Mouse (Mus musculus) embryo, embryonic 10 days (tissue): ENCODE results near the gene Tnfsf11.

Source experiments
- DNase-seq: peaks from one replicate; pipeline ENCODE4 v3.0.0-alpha.2; 2015; ENCODE audit warnings: low spot score

Tnfsf11 gene

DNA sequence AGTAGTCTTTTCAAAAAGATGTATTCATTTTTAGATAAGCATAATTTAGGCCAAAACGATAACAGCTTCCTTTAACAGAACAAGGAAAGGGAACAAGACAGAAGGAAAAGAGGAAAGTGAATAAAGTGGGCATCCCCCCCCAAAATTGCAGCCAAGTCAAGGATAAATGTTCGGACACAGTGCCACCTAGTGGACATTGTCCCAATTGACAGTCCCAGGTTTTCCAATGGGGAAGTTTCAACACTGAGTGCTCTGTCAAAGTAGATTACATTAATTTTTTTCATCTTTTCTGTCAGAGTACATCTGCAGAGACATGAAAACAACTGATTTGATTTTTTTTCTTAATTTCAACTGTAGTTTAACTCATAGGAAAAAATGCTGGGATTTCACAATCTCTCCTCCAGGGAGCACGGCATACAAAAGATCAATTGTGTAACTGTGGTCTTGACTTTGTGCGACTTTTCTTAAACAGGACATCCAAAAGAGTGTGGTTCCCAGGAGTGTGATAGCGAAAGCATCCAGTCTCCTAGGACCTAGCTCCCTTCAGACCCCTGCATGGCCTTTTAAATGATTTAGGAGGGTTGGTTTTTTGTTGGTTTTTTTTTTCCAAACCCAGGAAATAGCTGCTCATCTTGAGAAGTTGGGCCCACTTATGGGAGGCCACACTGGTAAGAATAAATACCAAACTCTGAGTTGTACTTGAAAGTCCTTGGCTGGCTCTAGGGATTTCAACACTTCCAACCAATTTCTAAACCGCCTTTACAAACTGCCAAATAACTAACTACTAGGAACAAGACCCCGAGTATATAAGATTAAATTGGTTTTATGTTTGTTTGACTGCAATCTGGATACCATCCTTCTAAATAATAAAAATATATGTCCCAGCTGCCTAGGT lies 19.7 kb downstream of the Tnfsf11 start:
- DNase-seq, result peak; percentile 76

DNA sequence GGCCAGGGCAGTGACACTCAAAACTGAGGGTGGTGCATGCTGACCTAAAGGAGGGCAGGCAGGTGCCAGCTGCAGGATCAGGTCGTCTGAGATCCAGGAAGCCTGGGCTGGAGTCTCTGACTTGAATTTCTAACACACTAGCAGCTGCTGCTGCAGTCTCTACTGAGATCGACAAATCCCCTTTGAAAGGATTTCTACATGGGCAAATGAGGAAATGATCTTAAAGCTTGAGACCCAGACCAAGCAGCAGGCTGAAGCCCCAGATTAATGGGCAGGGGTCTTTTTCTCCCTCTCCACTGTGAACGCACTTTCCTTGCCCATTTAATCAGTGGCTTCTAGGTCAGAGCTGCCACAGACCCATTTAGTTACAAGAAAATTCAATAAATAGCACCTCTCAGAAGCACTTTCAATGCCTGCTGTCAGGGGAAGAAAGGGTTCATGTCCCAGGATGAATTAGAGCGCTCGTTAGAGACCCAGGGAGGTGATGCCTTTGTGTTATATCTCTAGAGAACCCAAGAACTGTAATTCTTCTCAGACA lies 21.8 kb downstream of the Tnfsf11 start:
- DNase-seq, result no peak

DNA sequence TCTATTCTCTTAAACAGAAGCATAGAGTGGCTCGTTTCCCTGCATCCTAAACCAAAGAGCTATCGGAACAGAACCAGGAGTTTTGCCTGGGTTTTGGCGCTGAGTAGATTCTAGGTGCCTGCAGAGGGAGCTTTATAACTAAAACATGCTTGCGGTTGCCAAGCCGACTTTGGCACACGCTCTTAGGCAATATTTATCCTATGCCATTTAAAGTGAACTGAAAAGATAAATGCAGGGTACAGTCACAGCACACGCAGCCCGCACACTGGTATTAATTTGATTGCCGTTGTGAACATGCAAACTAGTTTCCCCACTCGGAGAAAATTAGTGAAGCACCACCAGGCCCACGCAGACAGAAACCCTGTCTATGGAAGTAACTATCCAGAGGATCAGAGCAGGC lies 25.4 kb downstream of the Tnfsf11 start:
- no peak for DNase-seq

GRCm38 (mm10) chr14:78276395-78276930 lies 31.4 kb downstream of the Tnfsf11 start:
- DNase-seq, result no peak

DNA sequence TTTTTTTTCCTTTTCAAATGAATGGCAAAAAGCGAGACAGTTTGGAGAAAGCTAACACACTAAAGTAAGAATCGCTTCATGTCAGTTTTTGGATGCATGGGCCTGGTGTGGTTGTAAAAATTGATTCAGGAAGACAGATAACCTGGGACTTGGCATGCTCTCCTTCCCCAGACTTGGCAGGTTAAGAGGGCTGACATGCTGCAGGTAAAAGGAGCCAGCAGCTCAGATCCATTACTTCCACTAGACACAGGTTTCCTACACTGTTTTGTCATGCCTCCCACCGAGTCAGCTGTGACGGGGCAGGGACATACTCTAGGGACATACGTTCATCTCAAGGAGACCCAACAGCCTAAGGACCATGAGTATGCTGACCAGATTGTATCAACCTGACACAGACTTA lies 33.0 kb downstream of the Tnfsf11 start:
- DNase-seq, result no peak

- DNase-seq, result no peak
Observed at GRCm38 (mm10) chr14:78274146-78274545, 33.7 kb downstream of the Tnfsf11 start.

GRCm38 (mm10) chr14:78273571-78273970 lies 34.3 kb downstream of the Tnfsf11 start:
- DNase-seq, result peak; percentile 60

DNA sequence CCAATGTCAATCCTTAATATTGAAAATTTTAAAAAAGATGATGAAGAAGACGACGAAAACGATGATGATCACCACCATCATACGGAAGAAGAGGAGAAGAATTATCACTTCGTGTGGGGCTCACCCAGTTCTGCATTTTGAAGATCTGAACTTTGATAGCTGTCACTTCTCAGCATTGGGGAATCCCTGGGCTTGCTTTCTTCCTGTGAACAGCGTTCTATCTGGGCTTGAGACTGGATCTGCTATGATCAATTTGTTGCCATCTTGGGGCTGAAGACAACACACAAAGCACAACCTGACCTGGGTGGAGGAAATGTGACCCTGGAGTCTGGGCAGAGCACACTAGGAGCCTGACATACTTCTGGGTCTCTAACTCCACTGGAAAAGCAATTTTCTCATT lies 43.0 kb downstream of the Tnfsf11 start:
- DNase-seq, result no peak

DNA sequence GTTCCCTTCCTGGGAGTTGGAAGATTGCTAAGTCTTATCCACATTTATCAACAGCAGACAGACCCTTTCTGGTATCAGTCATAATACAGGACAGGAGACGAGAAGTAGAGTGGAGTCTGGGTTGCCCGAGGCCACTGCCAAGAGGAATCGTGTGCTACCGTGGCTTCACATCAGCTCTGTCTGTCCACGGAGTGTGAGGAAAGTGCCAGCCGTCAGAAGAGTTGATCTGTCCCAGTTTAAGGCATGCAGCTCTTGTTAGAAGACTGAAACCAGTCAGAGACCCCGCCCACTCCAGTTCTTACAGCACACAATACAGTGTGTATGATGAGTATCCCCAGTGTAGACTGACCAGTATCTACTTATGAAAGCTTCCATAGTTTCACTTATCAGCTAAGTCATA lies 45.2 kb downstream of the Tnfsf11 start:
- DNase-seq, result no peak

DNA sequence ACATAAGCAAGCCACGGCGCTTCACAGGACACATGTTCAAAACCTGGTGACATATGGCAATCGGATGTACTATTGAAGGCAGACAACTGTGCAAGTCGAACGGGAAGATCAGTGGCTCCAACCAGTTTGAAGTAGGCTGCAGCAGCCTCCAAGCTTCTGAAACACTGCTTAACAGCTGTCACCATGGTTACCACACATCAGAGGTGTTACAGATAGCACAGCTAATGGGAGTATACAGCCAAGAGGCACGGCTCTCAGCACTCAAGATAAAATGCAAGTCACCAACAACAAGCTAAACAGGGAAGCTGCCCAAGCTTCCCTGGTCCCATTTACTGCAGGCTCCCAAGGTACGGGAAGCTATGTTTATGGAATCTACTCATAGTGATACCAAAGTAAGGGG lies 46.6 kb downstream of the Tnfsf11 start:
- DNase-seq, result no peak

DNA sequence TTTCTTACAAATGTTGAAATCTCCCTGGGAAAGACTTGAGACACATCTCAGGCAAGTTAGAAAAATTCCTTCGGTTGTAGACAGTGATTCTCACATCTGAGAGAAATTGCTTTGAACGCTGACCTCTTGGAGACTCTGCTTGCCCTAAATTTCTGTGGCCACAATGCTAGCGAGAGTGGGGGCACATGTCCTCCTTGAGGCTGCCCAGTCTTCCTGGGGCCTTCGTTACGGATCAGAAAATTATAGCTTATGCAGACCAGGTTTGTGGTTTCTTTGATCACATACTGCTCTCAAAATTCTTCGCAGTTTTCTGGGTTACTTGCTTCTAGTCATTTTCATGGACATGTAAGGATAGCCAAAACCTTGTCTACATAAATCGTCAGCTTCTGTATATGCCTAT lies 53.8 kb downstream of the Tnfsf11 start:
- no peak for DNase-seq

DNA sequence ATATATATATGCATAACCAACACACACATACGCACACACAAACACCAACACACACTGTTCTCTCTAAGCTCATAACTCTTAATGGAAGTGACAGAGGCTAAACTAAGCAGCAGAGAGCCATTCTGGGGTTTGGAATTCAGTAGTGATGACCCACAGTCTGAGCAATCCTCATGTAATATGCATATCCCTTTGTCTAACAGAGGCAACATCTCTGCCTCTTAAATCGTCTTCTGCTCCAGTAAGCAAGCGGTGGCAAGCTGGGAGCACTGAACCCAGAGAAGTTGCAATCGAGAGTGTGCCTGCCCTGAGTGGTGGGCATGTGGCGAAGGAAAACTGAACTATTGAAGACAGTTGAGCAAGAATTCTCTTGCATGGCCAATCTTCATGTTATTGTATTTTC lies 61.2 kb downstream of the Tnfsf11 start:
- no peak for DNase-seq

- peak; percentile 17 for DNase-seq
Observed at GRCm38 (mm10) chr14:78244811-78245210, 63.0 kb downstream of the Tnfsf11 start.

- no peak for DNase-seq
Observed at GRCm38 (mm10) chr14:78239346-78239745, 68.5 kb downstream of the Tnfsf11 start.

GRCm38 (mm10) chr14:78237238-78237637 lies 70.6 kb downstream of the Tnfsf11 start:
- DNase-seq, result no peak

DNA sequence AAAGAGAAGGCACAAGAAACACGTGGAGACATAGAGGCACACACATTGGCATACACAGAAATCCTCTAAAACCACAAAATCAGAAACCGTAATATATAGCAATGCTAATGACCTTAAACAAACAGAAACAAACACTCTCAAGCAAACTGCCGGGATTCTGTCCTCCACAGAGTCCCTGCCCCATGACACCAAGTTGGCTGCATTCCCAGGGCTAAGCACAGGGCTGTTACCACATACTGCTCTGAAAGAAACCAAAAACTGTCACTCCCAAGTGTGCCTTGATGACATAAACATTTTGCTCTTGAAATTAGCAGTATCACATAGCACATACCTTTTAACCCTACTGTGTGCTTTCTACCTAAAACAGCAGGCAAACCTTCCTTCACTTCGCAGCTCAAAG lies 71.7 kb downstream of the Tnfsf11 start:
- DNase-seq, result no peak

GRCm38 (mm10) chr14:78235296-78235695 lies 72.5 kb downstream of the Tnfsf11 start:
- DNase-seq, result no peak

DNA sequence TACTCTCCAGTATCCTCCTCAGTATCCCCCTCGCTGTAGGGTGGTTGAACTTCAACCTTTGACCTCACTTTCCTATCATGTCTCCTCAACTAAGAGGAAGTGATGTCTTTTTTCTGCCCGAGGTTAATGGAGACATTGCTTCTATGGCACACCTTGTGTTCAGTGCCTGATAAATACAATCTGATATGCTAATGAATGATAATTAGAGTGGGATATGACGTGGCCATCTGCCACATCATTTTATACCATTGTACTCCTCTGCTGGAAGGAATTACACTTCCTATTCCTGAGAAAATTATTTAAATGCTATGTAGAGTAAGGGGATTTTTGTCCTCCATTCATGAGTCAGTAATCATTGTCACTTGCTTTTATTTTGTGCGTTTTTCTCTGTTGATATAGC lies 78.8 kb downstream of the Tnfsf11 start:
- DNase-seq, result no peak
